Mouse (Mus musculus) erythroblast, embryonic 14.5 days (primary cell): ENCODE data around the gene Tgm5.

Experiments used
- GATA1 ChIP-seq: IDR thresholded peaks from 2 replicates; pipeline ENCODE4 v1.6.1; 2012; ENCODE audit warnings: low read length, inconsistent platforms, mixed read lengths
- TAL1 ChIP-seq: IDR thresholded peaks from 3 replicates; pipeline ENCODE4 v1.6.1; 2012; ENCODE audit warnings: low read length, inconsistent platforms, mixed read lengths

DNA sequence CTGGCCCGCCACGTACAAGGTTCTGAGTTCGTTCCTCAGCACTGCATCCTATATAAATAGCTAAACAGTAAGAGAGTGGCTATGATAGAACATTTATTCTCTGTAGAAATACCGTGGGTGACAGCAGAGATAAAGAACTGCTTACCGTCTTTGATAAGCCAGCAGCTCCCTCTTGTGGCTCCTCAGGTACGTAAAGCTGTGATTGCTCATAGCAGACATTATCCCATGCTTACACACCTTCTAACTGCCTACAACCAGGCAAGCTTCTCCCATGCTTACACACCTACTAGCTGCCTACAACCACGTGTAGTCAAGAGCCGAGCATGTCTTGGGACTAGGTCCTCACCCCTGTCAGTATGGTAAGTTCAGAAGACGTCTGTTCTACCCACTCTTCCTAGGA, 16.4 kb upstream of the Tgm5 start:
- TF ChIP-seq GATA1 (no peak), TAL1 (no peak)
